In genomic region chr5:140306016-140306415, GRCm38 (mm10) we compare ENCODE assay signal across 20 mouse cellular contexts. TPM values are rescaled to one million over a fixed set of nuclear protein-coding genes. Genes with fewer than 3 reads are reported as not detected.
DNase-seq lines count a peak whose midpoint lies in the region; ATAC-seq and TF ChIP-seq lines count a peak whose summit lies in the region.
"Had no signal": no experiment of that assay in that cellular context is flagged by ENCODE, and none has a peak within 500 bp of the region (broad histone marks: within the 10 kb centered on the region; RNA-seq: fewer than 3 reads in every experiment).

No protein-coding gene starts in this region.

- no peak for ATAC-seq in midbrain, postnatal 0 days (ENCODE audit: low FRiP score)
- no peak for ATAC-seq in midbrain, embryonic 15.5 days (replicated peaks)
- no peak for ATAC-seq in activated CD4-positive, CD25-positive, alpha-beta regulatory T cell, adult 4 months
- ATAC-seq: intestine, embryonic 15.5 days; Patski had no signal

- no peak overlapping the region for H3K4me2 ChIP-seq in midbrain, postnatal 0 days (ENCODE audit: low read depth, low read length, poor library complexity, severe bottlenecking)
- H3K4me2 ChIP-seq in midbrain, embryonic 15.5 days = no peak overlapping the region
- H3K4me2 ChIP-seq: intestine, embryonic 15.5 days; liver, embryonic 11.5 days had no signal

- DNase-seq in cerebellum, postnatal 10 days = peak; percentile 36 to 48
- no peak for DNase-seq in cerebellum, adult 9-10 months
- no peak for DNase-seq in midbrain, postnatal 0 days (ENCODE audit: low spot score)
- peak; percentile 83 for DNase-seq in heart, embryonic 10.5 days (ENCODE audit: low spot score)
- peak; percentile 10 for DNase-seq in heart, postnatal 25 days (ENCODE audit: low spot score)
- no peak for DNase-seq in adrenal gland, adult 8-10 months
- DNase-seq: adrenal gland, adult 2 months; cerebellum, adult 2 months; embryo, embryonic 11 days; layer of hippocampus, adult 9-11 months; lung, postnatal 10 days had no signal

- WGBS in midbrain, postnatal 0 days = 74% methylated on average over 8 of the region's 8 CpGs
- WGBS in midbrain, embryonic 15.5 days = 69% methylated on average over 8 of the region's 8 CpGs
- 51% methylated on average over 8 of the region's 8 CpGs for WGBS in heart, embryonic 10.5 days

- H3K27ac ChIP-seq in midbrain, postnatal 0 days (ENCODE audit: low read depth, low read length) = no peak overlapping the region
- no peak overlapping the region for H3K27ac ChIP-seq in midbrain, embryonic 15.5 days
- H3K27ac ChIP-seq in heart, embryonic 10.5 days = peak overlapping the region; percentile 79
- H3K27ac ChIP-seq: hindbrain, embryonic 10.5 days; intestine, embryonic 15.5 days; kidney, postnatal 0 days; midbrain, embryonic 10.5 days had no signal

- intact Hi-C loops in heart, postnatal 25 days (cut with DNase I) = no loop called here

- no peaks in the 10 kb centered on the region for H3K9me3 ChIP-seq in midbrain, postnatal 0 days (ENCODE audit: low read length)
- H3K9me3 ChIP-seq in midbrain, embryonic 15.5 days = no peaks in the 10 kb centered on the region
- no peaks in the 10 kb centered on the region for H3K9me3 ChIP-seq in heart, embryonic 10.5 days
- H3K9me3 ChIP-seq: hindbrain, embryonic 10.5 days; intestine, embryonic 15.5 days; midbrain, embryonic 10.5 days had no signal

- H3K27me3 ChIP-seq in midbrain, postnatal 0 days (ENCODE audit: insufficient read depth, low read length) = no peaks in the 10 kb centered on the region
- no peaks in the 10 kb centered on the region for H3K27me3 ChIP-seq in midbrain, embryonic 15.5 days (replicated peaks)
- H3K27me3 ChIP-seq in heart, embryonic 10.5 days (ENCODE audit: insufficient read depth, poor library complexity, severe bottlenecking) = no peaks in the 10 kb centered on the region
- H3K27me3 ChIP-seq: CH12.LX; intestine, embryonic 15.5 days; Patski had no signal

- no peak overlapping the region for H3K9ac ChIP-seq in midbrain, postnatal 0 days (replicated peaks; ENCODE audit: low read length, poor library complexity, severe bottlenecking)
- H3K9ac ChIP-seq in midbrain, embryonic 15.5 days = no peak overlapping the region
- H3K9ac ChIP-seq: intestine, embryonic 15.5 days had no signal

- H3K36me3 ChIP-seq in midbrain, postnatal 0 days (ENCODE audit: insufficient read depth, low read length) = peaks cover 61% of the 10 kb centered on the region
- H3K36me3 ChIP-seq in midbrain, embryonic 15.5 days (replicated peaks) = peaks cover 31% of the 10 kb centered on the region
- peaks cover 82% of the 10 kb centered on the region for H3K36me3 ChIP-seq in heart, embryonic 10.5 days

- no peaks in the 10 kb centered on the region for H3K4me1 ChIP-seq in midbrain, postnatal 0 days (ENCODE audit: insufficient read depth, low read length)
- H3K4me1 ChIP-seq in midbrain, embryonic 15.5 days = no peaks in the 10 kb centered on the region
- H3K4me1 ChIP-seq in heart, embryonic 10.5 days = peaks cover 27% of the 10 kb centered on the region
- H3K4me1 ChIP-seq: hindbrain, embryonic 10.5 days; intestine, embryonic 15.5 days; midbrain, embryonic 10.5 days had no signal

- H3K4me3 ChIP-seq in midbrain, postnatal 0 days (ENCODE audit: low read depth, low read length) = no peak overlapping the region
- no peak overlapping the region for H3K4me3 ChIP-seq in midbrain, embryonic 15.5 days
- H3K4me3 ChIP-seq in heart, embryonic 10.5 days = no peak overlapping the region; the same call in 1 of the 2 replicates
- H3K4me3 ChIP-seq: hindbrain, embryonic 10.5 days; intestine, embryonic 15.5 days; midbrain, embryonic 10.5 days had no signal

- peak; percentile 24 for TF ChIP-seq CTCF in midbrain, postnatal 0 days (IDR thresholded peaks at IDR 0.05)

RNA-seq across cellular contexts. Expression of gene Mad1l1, which starts 15.3 kb away (rescaled TPM):
- 25.9 and 28.5 TPM in 2 replicates for total RNA-seq in midbrain, postnatal 0 days (2014; rRNA removed)
- 33.5 and 34.0 TPM in 2 replicates for polyA plus RNA-seq in midbrain, postnatal 0 days (2015; fragmentation: Nextera tagmentation; extraction: Ambion mirVana)
- 35.4 and 37.2 TPM in 2 replicates for polyA plus RNA-seq in midbrain, embryonic 15.5 days (2015; fragmentation: Nextera tagmentation; extraction: Ambion mirVana)
- 34.4 and 43.5 TPM in 2 replicates for polyA plus RNA-seq in heart, embryonic 10.5 days (2016; fragmentation: Nextera tagmentation; extraction: Ambion mirVana)
- total RNA-seq in heart, postnatal 25 days (2021) = 10 to 100 TPM; 10.0 to 11.0 TPM
- 10 to 100 TPM; 19.3 to 23.1 TPM for polyA plus RNA-seq in activated CD4-positive, CD25-positive, alpha-beta regulatory T cell, adult 4 months (2017; shearing (Covaris generic))
- 10 to 100 TPM; 16.3 to 28.0 (median 21.1) TPM for total RNA-seq in adrenal gland, adult 8-10 months (2022)

RNA-seq across cellular contexts. Expression of gene Nudt1, which starts 15.4 kb away (rescaled TPM):
- 7.6 and 10.5 TPM in 2 replicates for total RNA-seq in midbrain, postnatal 0 days (2014; rRNA removed)
- polyA plus RNA-seq in midbrain, postnatal 0 days (2015; fragmentation: Nextera tagmentation; extraction: Ambion mirVana) = 16.6 and 17.9 TPM in 2 replicates
- 22.3 and 23.4 TPM in 2 replicates for polyA plus RNA-seq in midbrain, embryonic 15.5 days (2015; fragmentation: Nextera tagmentation; extraction: Ambion mirVana)
- polyA plus RNA-seq in heart, embryonic 10.5 days (2016; fragmentation: Nextera tagmentation; extraction: Ambion mirVana) = 39.2 and 50.4 TPM in 2 replicates
- 10 to 100 TPM in 1 of 2 experiments, 1 to 10 TPM in 1; 9.5 to 11.2 TPM for total RNA-seq in heart, postnatal 25 days (2021)
- polyA plus RNA-seq in activated CD4-positive, CD25-positive, alpha-beta regulatory T cell, adult 4 months (2017; shearing (Covaris generic)) = 10 to 100 TPM; 17.6 to 24.4 TPM
- total RNA-seq in adrenal gland, adult 8-10 months (2022) = 10 to 100 TPM; 16.3 to 25.3 (median 22.0) TPM

RNA-seq across cellular contexts. Expression of gene Mrm2, which starts 25.7 kb away (rescaled TPM):
- 9.9 and 15.1 TPM in 2 replicates for total RNA-seq in midbrain, postnatal 0 days (2014; rRNA removed)
- 14.7 and 16.2 TPM in 2 replicates for polyA plus RNA-seq in midbrain, postnatal 0 days (2015; fragmentation: Nextera tagmentation; extraction: Ambion mirVana)
- polyA plus RNA-seq in midbrain, embryonic 15.5 days (2015; fragmentation: Nextera tagmentation; extraction: Ambion mirVana) = 21.8 and 21.9 TPM in 2 replicates
- 15.4 and 18.8 TPM in 2 replicates for polyA plus RNA-seq in heart, embryonic 10.5 days (2016; fragmentation: Nextera tagmentation; extraction: Ambion mirVana)
- total RNA-seq in heart, postnatal 25 days (2021) = 10 to 100 TPM; 11.0 to 12.8 TPM
- polyA plus RNA-seq in activated CD4-positive, CD25-positive, alpha-beta regulatory T cell, adult 4 months (2017; shearing (Covaris generic)) = 10 to 100 TPM in 1 of 2 experiments, 1 to 10 TPM in 1; 8.3 to 10.7 TPM
- 10 to 100 TPM; 18.8 to 22.4 (median 21.2) TPM for total RNA-seq in adrenal gland, adult 8-10 months (2022)

Comparison
In these comparisons a context has a peak if more than half of its experiments do, and no peak if none do; other contexts are left out.
1. DNase-seq: peak in cerebellum, postnatal 10 days (2 of 2), heart, embryonic 10.5 days (single experiment) and heart, postnatal 25 days (single experiment); none in cerebellum, adult 9-10 months (single experiment), midbrain, postnatal 0 days (single experiment) and adrenal gland, adult 8-10 months (single experiment).